In the genomic region with DNA sequence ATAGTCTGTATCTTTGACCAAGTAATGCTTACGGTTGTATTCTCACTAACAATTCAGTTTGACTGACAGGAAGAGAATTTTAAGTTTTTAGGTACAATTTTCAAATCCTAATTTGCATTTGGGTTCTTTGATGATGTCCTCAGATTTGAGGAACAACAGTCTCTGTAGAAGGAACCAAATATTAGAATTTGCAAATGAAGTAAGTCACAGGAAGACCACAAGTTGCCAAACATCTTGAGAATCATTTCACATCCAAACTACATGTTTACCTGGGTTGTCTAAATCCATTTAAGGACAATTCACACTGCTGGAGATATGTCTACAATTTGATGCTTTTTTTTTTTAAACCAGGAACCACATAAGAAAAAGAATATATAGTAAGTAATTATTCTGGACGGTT, we compare ENCODE assay signal across 25 mouse cellular contexts.
DNase-seq lines count a peak whose midpoint lies in the region; ATAC-seq and TF ChIP-seq lines count a peak whose summit lies in the region.
"Had no signal": no experiment of that assay in that cellular context is flagged by ENCODE, and none has a peak within 500 bp of the region (broad histone marks: within the 10 kb centered on the region; RNA-seq: fewer than 3 reads in every experiment).

No protein-coding gene starts in this region.

- H3K4me1 ChIP-seq in liver, adult 2 months (ENCODE audit: control insufficient read depth, insufficient read depth, low read length): no peaks in the 10 kb centered on the region
- H3K4me1 ChIP-seq in forebrain, embryonic 13.5 days: no peaks in the 10 kb centered on the region
- H3K4me1 ChIP-seq: embryonic facial prominence, embryonic 13.5 days; embryonic facial prominence, embryonic 15.5 days; forebrain, embryonic 10.5 days; forebrain, embryonic 12.5 days; forebrain, embryonic 15.5 days had no signal

- no peak overlapping the region for H3K27ac ChIP-seq in liver, adult 2 months (replicated peaks; ENCODE audit: insufficient read depth, low read depth, low read length)
- H3K27ac ChIP-seq in forebrain, embryonic 13.5 days: no peak overlapping the region
- H3K27ac ChIP-seq: embryonic facial prominence, embryonic 13.5 days; embryonic facial prominence, embryonic 15.5 days; forebrain, embryonic 10.5 days; forebrain, embryonic 12.5 days; forebrain, embryonic 15.5 days had no signal

- no peaks in the 10 kb centered on the region for H3K27me3 ChIP-seq in liver, adult 2 months (ENCODE audit: control insufficient read depth, insufficient read depth, low read length)
- no peaks in the 10 kb centered on the region for H3K27me3 ChIP-seq in forebrain, embryonic 13.5 days
- H3K27me3 ChIP-seq: embryonic facial prominence, embryonic 13.5 days; embryonic facial prominence, embryonic 15.5 days; forebrain, embryonic 12.5 days; forebrain, embryonic 15.5 days had no signal

- no peaks in the 10 kb centered on the region for H3K9me3 ChIP-seq in forebrain, embryonic 13.5 days (replicated peaks)
- H3K9me3 ChIP-seq: embryonic facial prominence, embryonic 13.5 days; embryonic facial prominence, embryonic 15.5 days; forebrain, embryonic 10.5 days; forebrain, embryonic 12.5 days; forebrain, embryonic 15.5 days had no signal

- H3K4me3 ChIP-seq in liver, adult 2 months (ENCODE audit: insufficient read depth, low read depth, low read length): no peak overlapping the region
- no peak overlapping the region for H3K4me3 ChIP-seq in forebrain, embryonic 13.5 days
- H3K4me3 ChIP-seq: embryonic facial prominence, embryonic 13.5 days; embryonic facial prominence, embryonic 15.5 days; erythroblast, embryonic 14.5 days; forebrain, embryonic 10.5 days; forebrain, embryonic 12.5 days; forebrain, embryonic 15.5 days had no signal

- H3K79me2 ChIP-seq in liver, adult 2 months (ENCODE audit: control insufficient read depth, insufficient read depth, low read length): no peaks in the 10 kb centered on the region

- no peak for TF ChIP-seq POLR2A in liver, adult 2 months (IDR thresholded peaks at IDR 0.05; ENCODE audit: extremely low read depth, insufficient read depth, low read length)

- no peaks in the 10 kb centered on the region for H3K36me3 ChIP-seq in liver, adult 2 months (ENCODE audit: control insufficient read depth, insufficient read depth, low read length)
- H3K36me3 ChIP-seq in forebrain, embryonic 13.5 days (ENCODE audit: poor library complexity, severe bottlenecking): no peaks in the 10 kb centered on the region
- H3K36me3 ChIP-seq: embryonic facial prominence, embryonic 13.5 days; embryonic facial prominence, embryonic 15.5 days; forebrain, embryonic 15.5 days had no signal

- H3K9ac ChIP-seq in liver, adult 2 months (ENCODE audit: low read depth, low read length): no peak overlapping the region
- H3K9ac ChIP-seq in forebrain, embryonic 13.5 days: no peak overlapping the region
- H3K9ac ChIP-seq: embryonic facial prominence, embryonic 13.5 days; embryonic facial prominence, embryonic 15.5 days; forebrain, embryonic 12.5 days; forebrain, embryonic 15.5 days had no signal

- no peak overlapping the region for H3K4me2 ChIP-seq in forebrain, embryonic 13.5 days
- H3K4me2 ChIP-seq: embryonic facial prominence, embryonic 13.5 days; embryonic facial prominence, embryonic 15.5 days; forebrain, embryonic 12.5 days; forebrain, embryonic 15.5 days had no signal

- ATAC-seq in megakaryocyte, adult 5-6 weeks (ENCODE audit: poor library complexity, severe bottlenecking): peak; percentile 60
- peak; percentile 55 for ATAC-seq in monocyte, adult 5-6 weeks (replicated peaks; ENCODE audit: insufficient number of reproducible peaks, low FRiP score, low TSS enrichment, poor library complexity, severe bottlenecking)
- ATAC-seq in forebrain, embryonic 13.5 days: no peak
- ATAC-seq: CD4-positive, CD25-positive, alpha-beta regulatory T cell, adult 4 months; forebrain, embryonic 15.5 days had no signal

- intact Hi-C loops in left cerebral cortex, postnatal 14 days (cut with DNase I): no loop called here

- 90% methylated on average over 2 of the region's 2 CpGs for WGBS in liver, adult 2 months
- 93% methylated on average over 2 of the region's 2 CpGs for WGBS in forebrain, embryonic 13.5 days

- peak; percentile 2 for DNase-seq in liver, adult 2 months (ENCODE audit: extremely low read depth, low read depth, low spot score)
- no peak for DNase-seq in liver
- DNase-seq in left cerebral cortex, postnatal 14 days (ENCODE audit: low spot score in 2 of 2): no peak
- no peak for DNase-seq in gastrocnemius, postnatal 25 days
- DNase-seq: adrenal gland, adult 2 months; adrenal gland, postnatal 10 days; adrenal gland, postnatal 25 days; B cell, adult 2 months; cerebellum, adult 11 months; cerebellum, adult 18-20 months; cerebellum, adult 8-10 months; cerebellum, adult 9-11 months; cerebellum, postnatal 14 days; cerebellum, postnatal 36 days; embryo, embryonic 11 days had no signal

- TF ChIP-seq CTCF in liver, adult 2 months (IDR thresholded peaks at IDR 0.05; ENCODE audit: low read depth, low read length): no peak
